Mouse (Mus musculus) granulocyte monocyte progenitor cell, adult 5-6 weeks (primary cell): ENCODE data around the gene Ppie. TPM values are rescaled to one million over a fixed set of nuclear protein-coding genes. Genes with fewer than 3 reads are reported as not detected.

Source experiments
- total RNA-seq, 2 experiments: library from RNA; stranded (forward) in 1 of 2; stranded (reverse) in 1 of 2; fragments of 200-712, 200-1000 nt in 1 of 2; fragments of >200 nt in 1 of 2; fragmentation: Nextera tagmentation in 1 of 2; gene quantifications; 2 replicates each; pipeline ENCODE4 v1.2.3; 2014 to 2017

Gene Ppie
- total RNA-seq, 2 experiments from 2014 or later = 64.7 to 70.2 TPM

Other genes with a start within 250 kb of the Ppie start
- not detected in 2 replicates for gene Mfsd2a, start 178.8 kb downstream of the Ppie start, total RNA-seq (2014; fragmentation: Nextera tagmentation)
- 1.5 TPM in 1 of 2 replicates, not detected in the other for gene Mfsd2a, start 178.8 kb downstream of the Ppie start, total RNA-seq (2017)
- gene Mycl, start 144.3 kb downstream of the Ppie start, total RNA-seq (2014; fragmentation: Nextera tagmentation) = 1.5 and 4.4 TPM in 2 replicates
- gene Mycl, start 144.3 kb downstream of the Ppie start, total RNA-seq (2017) = 0.21 and 0.78 TPM in 2 replicates
- 10.8 and 21.5 TPM in 2 replicates for gene Trit1, start 123.4 kb downstream of the Ppie start, total RNA-seq (2014; fragmentation: Nextera tagmentation)
- gene Trit1, start 123.4 kb downstream of the Ppie start, total RNA-seq (2017) = 20.4 and 20.7 TPM in 2 replicates
- not detected in 2 replicates for gene Bmp8b, start 34.8 kb downstream of the Ppie start, total RNA-seq (2014; fragmentation: Nextera tagmentation)
- gene Bmp8b, start 34.8 kb downstream of the Ppie start, total RNA-seq (2017) = 0.09 TPM in 1 of 2 replicates, not detected in the other
- 1.7 TPM in 1 of 2 replicates, not detected in the other for gene Oxct2b, start 23.7 kb downstream of the Ppie start, total RNA-seq (2014; fragmentation: Nextera tagmentation)
- not detected in 2 replicates for gene Oxct2b, start 23.7 kb downstream of the Ppie start, total RNA-seq (2017)
- not detected in 2 replicates for gene Hpcal4, start 43.3 kb upstream of the Ppie start, total RNA-seq (2014; fragmentation: Nextera tagmentation)
- not detected in 2 replicates for gene Hpcal4, start 43.3 kb upstream of the Ppie start, total RNA-seq (2017)
- not detected in 2 replicates for gene Nt5c1a, start 61.6 kb upstream of the Ppie start, total RNA-seq (2014; fragmentation: Nextera tagmentation)
- gene Nt5c1a, start 61.6 kb upstream of the Ppie start, total RNA-seq (2017) = not detected in 2 replicates
- gene Heyl, start 93.6 kb upstream of the Ppie start, total RNA-seq (2014; fragmentation: Nextera tagmentation) = not detected in 2 replicates
- gene Heyl, start 93.6 kb upstream of the Ppie start, total RNA-seq (2017) = not detected in 2 replicates
- gene Pabpc4, start 122.4 kb upstream of the Ppie start, total RNA-seq (2014; fragmentation: Nextera tagmentation) = 93.4 and 113 TPM in 2 replicates
- 110 and 112 TPM in 2 replicates for gene Pabpc4, start 122.4 kb upstream of the Ppie start, total RNA-seq (2017)
- gene Oxct2a, start 183.7 kb upstream of the Ppie start, total RNA-seq (2014; fragmentation: Nextera tagmentation) = not detected in 2 replicates
- gene Oxct2a, start 183.7 kb upstream of the Ppie start, total RNA-seq (2017) = not detected in 2 replicates
- not detected in 2 replicates for gene Bmp8a, start 203.3 kb upstream of the Ppie start, total RNA-seq (2014; fragmentation: Nextera tagmentation)
- gene Bmp8a, start 203.3 kb upstream of the Ppie start, total RNA-seq (2017) = 0.30 TPM in 1 of 2 replicates, not detected in the other